Mouse (Mus musculus) forebrain, postnatal 0 days (tissue): ENCODE results near the gene Pde7b. TPM values are rescaled to one million over a fixed set of nuclear protein-coding genes. Genes with fewer than 3 reads are reported as not detected.

Experiments used
- ATAC-seq: fragments of 200-750 bp; cut with Nextera tagmentation; 2 replicates; pipeline ENCODE4 v1.8.0; 2017; ENCODE audit warnings: mild to moderate bottlenecking, moderate library complexity
- DNase-seq: peaks from one replicate; pipeline ENCODE4 v3.0.0-alpha.2; 2015
- H3K27ac ChIP-seq: fragments of 300-500 bp; sonication (generic); 2 replicates; pipeline ENCODE4 v1.5.1; 2014; ENCODE audit warnings: low read depth, mild to moderate bottlenecking, antibody characterized with exemption, low read length, moderate library complexity, mixed read lengths
- H3K27me3 ChIP-seq: fragments of 300-500 bp; sonication (generic); 2 replicates; pipeline ENCODE4 v1.6.1; 2014; ENCODE audit warnings: mild to moderate bottlenecking, low read length, mixed read lengths; ENCODE audit not compliant: insufficient read depth
- H3K36me3 ChIP-seq: fragments of 300-500 bp; sonication (generic); 2 replicates; pipeline ENCODE4 v1.6.1; 2014; ENCODE audit warnings: mild to moderate bottlenecking, moderate library complexity; ENCODE audit not compliant: insufficient read depth
- H3K4me1 ChIP-seq: fragments of 300-500 bp; sonication (generic); 2 replicates; pipeline ENCODE4 v1.6.1; 2014; ENCODE audit warnings: antibody characterized with exemption; ENCODE audit not compliant: insufficient read depth
- H3K4me2 ChIP-seq: fragments of 300-500 bp; sonication (generic); 2 replicates; pipeline ENCODE4 v1.6.1; 2014; ENCODE audit warnings: low read depth, mild to moderate bottlenecking, moderate library complexity
- H3K4me3 ChIP-seq: fragments of 300-500 bp; sonication (generic); 2 replicates; pipeline ENCODE4 v1.5.1; 2014; ENCODE audit warnings: low read depth, low read length, mixed read lengths
- H3K9ac ChIP-seq: fragments of 300-500 bp; sonication (generic); 2 replicates; pipeline ENCODE4 v1.6.1; 2014; ENCODE audit warnings: mild to moderate bottlenecking
- H3K9me3 ChIP-seq: fragments of 300-500 bp; sonication (generic); 2 replicates; pipeline ENCODE4 v1.6.1; 2016; ENCODE audit warnings: low read length
- CTCF ChIP-seq: sonication (generic); IDR thresholded peaks from 2 replicates; pipeline ENCODE4 v1.5.1; 2016; ENCODE audit warnings: antibody characterized with exemption, control low read depth, low read depth
- WGBS: fragments of 180-500 bp; shearing (Covaris S2); extraction: QIAGEN DNeasy Blood & Tissue Kit; methylation state at CpG from one replicate; pipeline ENCODE4 v1.1.7; 2014; 5-methylcytosine and 5-hydroxymethylcytosine counted together
- polyA plus RNA-seq: library from polyadenylated mRNA; unstranded; fragments of >200 nt; fragmentation: Nextera tagmentation; extraction: Ambion mirVana; gene quantifications from 2 replicates; pipeline ENCODE4 v1.2.1, GENCODE M21; 2015
- total RNA-seq: library from RNA; depleted of rRNA; stranded (reverse); fragments of >200 nt; gene quantifications from 2 replicates; pipeline ENCODE4 v1.2.3, GENCODE M21; 2014

Gene Pde7b
- total and polyA plus RNA-seq, 2 experiments from 2014 or later = 2.4 to 9.4 TPM

DNA sequence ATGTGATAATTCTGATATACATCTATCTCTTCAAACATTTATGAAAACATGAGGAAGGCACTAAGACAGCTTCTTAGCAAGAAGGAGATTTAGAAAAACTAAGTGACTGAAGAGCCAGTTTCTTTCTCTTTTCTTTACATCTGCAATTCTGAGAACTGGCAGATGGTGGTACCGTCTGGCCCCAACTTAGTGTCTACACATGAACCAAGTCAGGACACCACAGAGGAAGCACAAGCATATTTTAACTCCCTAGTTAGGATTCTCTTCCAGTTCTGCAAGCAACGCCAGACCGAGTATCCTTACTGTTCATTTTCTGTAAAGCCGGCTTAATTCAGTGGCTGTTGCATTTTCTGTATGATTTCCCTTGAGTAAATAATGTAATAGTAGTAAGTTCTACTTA, 138.9 kb downstream of the Pde7b start:
- TF ChIP-seq CTCF = no peak
- 61% methylated on average over 4 of the region's 4 CpGs for WGBS
- H3K27me3 ChIP-seq = no peaks in the 10 kb centered on the region
- H3K36me3 ChIP-seq = no peaks in the 10 kb centered on the region
- no peak overlapping the region for H3K9ac ChIP-seq
- no peaks in the 10 kb centered on the region for H3K4me1 ChIP-seq
- peak; percentile 81 for DNase-seq
- peak; percentile 92 for ATAC-seq
- H3K4me2 ChIP-seq = no peak overlapping the region
- H3K9me3 ChIP-seq = no peaks in the 10 kb centered on the region
- no peak overlapping the region for H3K4me3 ChIP-seq
- H3K27ac ChIP-seq = no peak overlapping the region

DNA sequence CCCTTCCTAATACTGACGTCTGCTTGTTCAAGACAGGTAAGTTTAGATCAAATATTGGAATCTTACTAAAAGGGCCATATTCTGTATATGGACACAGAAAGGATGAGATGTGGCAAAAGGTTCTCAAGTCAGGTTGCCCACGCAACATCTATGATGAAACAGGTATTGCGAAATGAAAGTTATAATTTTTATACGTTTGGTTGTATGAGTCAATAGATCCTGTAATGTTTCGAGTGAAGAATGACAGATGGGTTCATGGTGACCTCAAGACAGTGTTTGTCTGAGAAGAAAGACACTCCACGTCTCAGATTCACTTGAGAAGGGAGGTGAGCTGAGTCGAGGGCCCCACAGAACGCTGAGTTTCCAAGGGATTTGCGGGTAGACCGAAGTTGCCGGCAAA, 149.9 kb downstream of the Pde7b start:
- no peaks in the 10 kb centered on the region for H3K36me3 ChIP-seq
- H3K4me3 ChIP-seq = no peak overlapping the region
- ATAC-seq (no peak), DNase-seq (no peak)
- no peak overlapping the region for H3K4me2 ChIP-seq
- H3K9ac ChIP-seq = no peak overlapping the region
- TF ChIP-seq CTCF = no peak
- no peaks in the 10 kb centered on the region for H3K4me1 ChIP-seq
- 95% methylated on average over 11 of the region's 11 CpGs for WGBS
- H3K27me3 ChIP-seq = no peaks in the 10 kb centered on the region
- H3K9me3 ChIP-seq = no peaks in the 10 kb centered on the region
- H3K27ac ChIP-seq = no peak overlapping the region

DNA sequence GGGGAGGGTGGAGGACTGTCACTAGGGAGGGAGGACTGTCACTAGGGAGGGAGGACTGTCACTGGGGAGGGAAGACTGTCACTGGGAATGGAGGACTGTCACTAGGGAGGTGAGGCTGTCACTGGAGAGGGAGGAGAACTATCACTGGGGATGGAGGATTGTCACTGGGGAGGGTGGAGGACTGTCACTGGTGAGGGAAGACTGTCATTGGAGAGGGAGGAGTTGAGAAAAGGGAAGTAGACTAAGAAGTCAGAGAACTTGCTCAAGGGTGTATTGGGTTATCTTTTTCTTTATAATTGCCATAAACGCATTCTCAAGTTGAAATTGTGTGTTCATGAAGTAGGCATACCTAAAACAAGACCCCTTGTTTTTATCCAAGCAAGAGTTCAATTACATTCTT, 150.5 kb downstream of the Pde7b start:
- ATAC-seq (no peak), DNase-seq (no peak)
- Histone ChIP-seq H3K9me3 (no peaks in the 10 kb centered on the region), H3K4me2 (no peak overlapping the region), H3K27ac (no peak overlapping the region), H3K27me3 (no peaks in the 10 kb centered on the region), H3K4me3 (no peak overlapping the region), H3K9ac (no peak overlapping the region), H3K4me1 (no peaks in the 10 kb centered on the region), H3K36me3 (no peaks in the 10 kb centered on the region)
- WGBS = 91% methylated on average over 1 of the region's 1 CpGs
- no peak for TF ChIP-seq CTCF

DNA sequence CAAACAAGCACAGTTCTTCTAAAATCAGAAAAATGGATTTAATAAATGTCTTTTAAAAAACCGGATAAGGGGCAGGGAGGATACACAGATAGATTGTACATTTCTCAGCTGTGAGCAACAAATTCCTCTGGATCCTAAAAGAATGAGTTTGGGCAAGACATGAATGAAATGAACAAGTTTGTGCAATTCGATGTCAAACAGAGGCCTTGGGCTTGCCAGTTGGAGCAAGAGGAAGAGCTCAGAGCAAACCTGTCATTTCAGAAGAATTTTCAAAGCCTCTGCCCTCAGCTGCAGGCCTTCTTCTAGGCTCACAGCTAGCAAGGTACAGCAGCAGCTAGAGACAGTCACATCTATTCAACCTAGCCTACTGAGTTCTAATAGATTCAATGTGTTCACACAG, 153.4 kb downstream of the Pde7b start:
- Histone ChIP-seq H3K4me2 (no peak overlapping the region), H3K4me3 (no peak overlapping the region), H3K4me1 (no peaks in the 10 kb centered on the region), H3K27me3 (no peaks in the 10 kb centered on the region), H3K9me3 (no peaks in the 10 kb centered on the region), H3K27ac (no peak overlapping the region), H3K36me3 (no peaks in the 10 kb centered on the region), H3K9ac (no peak overlapping the region)
- ATAC-seq (no peak), DNase-seq (no peak)
- 90% methylated on average over 2 of the region's 2 CpGs for WGBS
- no peak for TF ChIP-seq CTCF

DNA sequence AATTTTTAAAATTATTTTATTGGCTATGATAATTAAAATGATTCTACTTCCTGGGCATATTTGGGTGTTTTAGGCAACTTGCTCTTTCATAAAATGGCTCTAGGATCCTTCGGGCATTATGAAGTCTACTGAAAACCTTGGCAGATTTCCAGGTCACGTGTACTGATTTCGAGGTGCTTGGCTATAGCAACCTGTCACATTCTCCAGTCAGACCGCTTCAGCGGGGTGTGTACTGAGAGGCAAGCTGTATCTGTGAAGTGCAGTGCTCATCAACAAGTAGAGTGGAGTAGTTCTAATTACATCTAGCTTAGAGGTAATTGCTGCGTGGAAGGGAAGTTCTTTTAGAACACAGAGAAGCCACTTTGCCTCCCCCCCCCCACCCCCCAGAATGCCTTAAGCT, 156.2 kb downstream of the Pde7b start:
- H3K4me1 ChIP-seq = no peaks in the 10 kb centered on the region
- WGBS = 48% methylated on average over 6 of the region's 6 CpGs
- H3K4me3 ChIP-seq = no peak overlapping the region
- H3K9me3 ChIP-seq = no peaks in the 10 kb centered on the region
- DNase-seq (no peak), ATAC-seq (no peak)
- no peak for TF ChIP-seq CTCF
- no peaks in the 10 kb centered on the region for H3K36me3 ChIP-seq
- H3K4me2 ChIP-seq = no peak overlapping the region
- no peak overlapping the region for H3K9ac ChIP-seq
- no peaks in the 10 kb centered on the region for H3K27me3 ChIP-seq
- no peak overlapping the region for H3K27ac ChIP-seq

DNA sequence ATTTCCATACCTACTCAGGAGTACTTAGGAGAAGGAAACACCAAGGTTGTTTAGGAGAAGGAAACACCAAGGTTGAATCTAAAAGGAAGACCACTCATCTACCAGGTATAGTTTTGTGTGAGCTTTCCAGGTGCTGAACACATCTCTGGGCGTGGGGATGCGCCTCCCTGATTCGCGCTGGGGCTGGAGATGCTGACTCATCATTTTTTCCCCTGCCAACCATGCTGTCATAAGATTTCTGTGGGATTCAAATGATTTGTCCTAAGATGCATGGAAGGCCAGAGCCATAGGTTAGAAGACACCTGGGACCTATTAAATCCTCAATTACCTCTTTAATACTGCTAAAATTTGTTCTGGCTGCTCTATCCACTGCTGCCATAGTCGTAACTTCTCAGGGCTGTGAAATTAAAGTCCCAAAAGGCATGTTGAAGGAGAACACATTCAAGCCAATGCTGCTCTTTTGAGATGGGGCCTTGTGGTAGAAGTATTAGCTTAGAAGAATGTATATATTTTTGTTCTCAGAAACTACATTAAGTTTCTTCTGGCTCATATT, 157.1 kb downstream of the Pde7b start:
- Histone ChIP-seq H3K9me3 (no peaks in the 10 kb centered on the region), H3K4me3 (no peak overlapping the region), H3K9ac (no peak overlapping the region), H3K27ac (no peak overlapping the region), H3K4me1 (no peaks in the 10 kb centered on the region), H3K36me3 (no peaks in the 10 kb centered on the region), H3K4me2 (no peak overlapping the region), H3K27me3 (no peaks in the 10 kb centered on the region)
- WGBS = 95% methylated on average over 5 of the region's 5 CpGs
- no peak for TF ChIP-seq CTCF
- no peak for ATAC-seq
- DNase-seq = no peak

DNA sequence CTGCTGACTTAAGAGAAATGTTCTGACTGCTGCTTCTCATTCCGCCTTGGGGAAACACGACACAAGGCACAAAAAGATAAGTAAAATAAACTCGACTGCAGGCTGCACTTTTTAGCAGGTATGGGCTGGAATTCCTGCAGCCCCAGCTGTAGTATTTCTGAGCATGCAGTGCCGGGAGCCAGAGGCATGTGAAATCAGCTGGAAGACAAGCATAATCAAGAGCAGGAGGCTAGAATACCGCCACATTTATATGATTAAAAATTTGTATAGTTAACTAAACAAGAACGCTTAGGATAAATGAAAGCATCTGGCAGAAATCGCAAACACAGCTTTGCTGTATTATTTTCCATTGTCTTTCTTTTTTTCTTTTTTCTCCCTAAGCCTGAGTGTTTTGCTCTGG, 168.4 kb downstream of the Pde7b start:
- no peak overlapping the region for H3K4me2 ChIP-seq
- no peaks in the 10 kb centered on the region for H3K27me3 ChIP-seq
- no peak overlapping the region for H3K9ac ChIP-seq
- H3K36me3 ChIP-seq = no peaks in the 10 kb centered on the region
- no peaks in the 10 kb centered on the region for H3K9me3 ChIP-seq
- H3K4me3 ChIP-seq = no peak overlapping the region
- no peaks in the 10 kb centered on the region for H3K4me1 ChIP-seq
- no peak overlapping the region for H3K27ac ChIP-seq
- TF ChIP-seq CTCF = no peak
- WGBS = 64% methylated on average over 7 of the region's 7 CpGs
- no peak for DNase-seq
- ATAC-seq = 0 out of 2 replicates have a peak, but pooled peaks have one; percentile 23
